Mouse (Mus musculus) bone marrow macrophage, adult 2 months (primary cell): ENCODE results near the gene Bcl2.

ENCODE experiments used
- CTCF ChIP-seq: IDR thresholded peaks from 2 replicates; pipeline ENCODE4 v1.5.1; 2012; ENCODE audit warnings: low read depth, mild to moderate bottlenecking, low read length, moderate library complexity
- POLR2A ChIP-seq: IDR thresholded peaks from 2 replicates; pipeline ENCODE4 v1.6.1; 2012; ENCODE audit warnings: mild to moderate bottlenecking, low read depth, low read length, borderline replicate concordance

DNA sequence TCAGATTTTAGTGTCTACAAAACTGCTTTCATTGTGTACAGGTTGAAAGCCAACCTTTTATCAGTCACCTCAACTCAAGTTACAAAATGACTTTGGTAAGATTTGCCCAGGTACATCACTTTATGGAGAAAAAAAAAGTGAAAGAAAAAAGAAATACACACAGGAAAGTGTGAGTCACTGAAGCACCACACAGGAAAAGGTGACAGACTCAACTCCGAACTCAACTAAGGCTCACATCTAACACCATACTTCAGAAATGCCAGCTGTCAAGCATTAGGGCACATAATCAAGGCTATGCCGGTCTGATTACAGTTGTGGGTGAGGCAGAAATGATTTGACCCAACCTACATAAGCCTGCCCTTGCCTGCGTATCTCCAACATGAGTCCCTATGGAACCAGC is 66.7 kb downstream of the Bcl2 start:
- no peak for TF ChIP-seq POLR2A
- no peak for TF ChIP-seq CTCF
